Mouse (Mus musculus): ENCODE measurements around the gene Dlx2.

The Dlx2 gene

DNA sequence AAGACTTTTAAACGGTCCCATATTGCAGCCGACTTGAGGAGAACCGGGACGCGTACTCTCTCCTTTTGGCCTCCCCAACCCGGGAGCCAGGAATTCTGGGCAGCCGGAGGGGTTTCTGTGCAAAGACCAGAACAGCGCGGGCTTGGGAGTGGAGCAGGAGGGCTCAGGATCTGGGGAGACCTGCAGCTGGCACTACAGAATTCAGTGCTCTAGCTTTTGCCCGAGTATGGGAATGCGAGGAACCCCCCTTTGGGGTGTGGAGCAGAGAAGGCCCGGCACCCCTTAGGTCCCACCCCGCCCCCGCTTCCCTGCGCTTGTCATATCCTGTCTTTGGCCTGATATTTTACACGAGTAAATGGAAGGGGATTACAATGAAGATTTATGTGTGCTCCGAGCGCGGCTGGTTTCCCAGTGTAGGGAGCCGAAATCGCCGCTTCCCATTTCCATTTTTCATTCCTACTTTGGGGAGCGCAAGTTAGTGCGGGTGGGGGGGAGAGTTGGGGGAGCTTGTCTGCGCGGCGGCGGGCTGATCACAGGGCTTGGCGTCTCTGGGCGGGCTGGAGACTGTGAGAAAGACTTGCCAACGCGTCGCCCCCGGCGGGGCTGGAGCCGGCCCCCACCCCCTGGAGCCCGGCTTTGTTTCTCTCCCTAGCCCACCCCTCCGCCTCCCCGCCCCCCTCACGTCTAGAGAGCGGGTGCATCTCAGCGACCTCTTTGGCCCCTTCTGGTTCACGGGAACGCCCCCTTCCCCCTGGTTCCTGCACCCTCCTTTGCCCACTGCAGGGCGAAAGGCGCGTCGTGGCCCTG lies 5.7 kb downstream of the Dlx2 start:
- no peak for DNase-seq (ENCODE audit: low read depth, low spot score)

DNA sequence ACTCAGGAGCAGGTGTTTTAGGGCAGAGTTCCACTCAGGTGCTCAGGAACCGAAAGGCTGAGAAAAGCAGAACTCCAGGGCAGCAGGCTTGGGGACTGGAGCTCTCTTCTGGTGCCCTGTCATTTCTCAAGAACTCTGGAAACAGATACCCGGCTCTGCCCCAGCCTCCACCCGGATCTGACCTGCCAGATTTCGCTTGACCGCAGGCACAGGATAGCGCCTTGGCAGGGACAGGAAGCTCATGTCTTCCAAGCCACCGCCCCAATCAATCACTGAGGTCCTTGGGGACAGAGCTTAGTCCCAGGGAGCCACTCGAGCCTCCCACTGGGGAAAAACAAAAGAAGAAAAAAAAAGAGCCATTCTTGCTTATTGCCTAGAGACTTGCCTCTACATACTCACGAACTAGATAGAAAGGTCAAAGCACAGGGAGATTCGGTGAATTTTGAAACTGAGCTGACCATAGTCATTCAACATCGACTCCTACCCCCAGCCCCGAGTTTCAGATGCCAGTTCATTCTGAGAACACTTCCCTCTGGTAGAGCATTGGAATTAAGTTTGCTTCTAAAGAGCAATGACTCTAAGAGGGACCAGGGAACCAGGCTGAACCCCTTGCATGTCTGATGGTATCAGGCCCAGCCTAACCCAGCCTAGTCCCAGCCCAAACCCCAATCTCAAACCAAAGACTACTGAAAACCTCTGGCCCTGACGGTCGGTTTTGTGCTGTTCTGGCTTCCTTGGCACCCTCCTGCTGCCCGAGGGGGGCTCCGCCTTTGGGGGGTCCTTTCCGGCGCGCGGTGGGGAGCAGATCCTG lies 12.1 kb downstream of the Dlx2 start:
- no peak for DNase-seq (ENCODE audit: low read depth, low spot score)

- DNase-seq (ENCODE audit: low read depth, low spot score): no peak
These were observed 13.5 kb downstream of the Dlx2 start for GRCm38 (mm10) chr2:71533094-71533493.

DNA sequence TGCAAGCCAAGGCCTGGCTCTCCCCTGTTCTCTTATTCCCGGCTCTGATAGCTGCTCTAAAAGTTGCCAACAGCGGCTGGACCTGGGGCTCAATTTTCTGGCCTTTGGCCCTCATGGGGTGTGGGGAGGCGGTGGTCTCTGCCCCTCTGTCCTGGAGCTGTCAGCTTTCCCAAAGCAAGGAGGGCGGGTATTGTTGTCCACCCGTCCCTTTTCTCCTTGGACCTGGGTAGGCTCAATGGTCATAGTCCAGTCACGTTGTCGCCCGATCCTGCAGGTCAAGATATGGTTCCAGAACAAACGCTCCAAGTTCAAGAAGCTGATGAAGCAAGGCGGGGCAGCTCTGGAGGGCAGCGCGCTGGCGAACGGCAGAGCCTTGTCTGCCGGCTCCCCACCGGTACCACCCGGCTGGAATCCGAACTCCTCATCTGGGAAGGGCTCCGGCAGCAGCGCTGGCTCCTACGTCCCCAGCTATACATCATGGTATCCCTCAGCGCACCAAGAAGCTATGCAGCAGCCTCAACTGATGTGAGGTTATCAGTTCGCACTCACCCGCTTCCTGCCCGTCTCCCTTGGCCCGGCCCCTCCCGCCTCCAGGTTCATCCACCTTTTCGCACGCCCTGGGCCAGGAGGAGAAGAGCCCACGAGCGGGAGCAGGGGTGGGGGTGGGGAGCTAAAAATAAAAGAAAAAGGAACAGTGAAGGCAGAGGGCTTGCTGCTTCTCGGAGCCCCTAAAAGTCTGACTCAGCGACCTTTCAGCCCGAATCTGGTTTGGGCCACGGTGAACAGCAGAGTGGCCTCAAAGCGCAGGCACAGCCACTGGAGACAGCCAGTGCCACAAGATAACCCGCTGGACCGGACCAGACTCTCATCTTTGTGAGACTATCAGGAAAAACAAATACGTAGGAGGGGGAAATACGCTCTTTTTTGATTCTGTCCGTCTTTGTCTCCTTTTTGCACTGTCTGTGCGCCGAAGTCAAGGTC lies 14.3 kb downstream of the Dlx2 start:
- DNase-seq (ENCODE audit: low read depth, low spot score): no peak

DNA sequence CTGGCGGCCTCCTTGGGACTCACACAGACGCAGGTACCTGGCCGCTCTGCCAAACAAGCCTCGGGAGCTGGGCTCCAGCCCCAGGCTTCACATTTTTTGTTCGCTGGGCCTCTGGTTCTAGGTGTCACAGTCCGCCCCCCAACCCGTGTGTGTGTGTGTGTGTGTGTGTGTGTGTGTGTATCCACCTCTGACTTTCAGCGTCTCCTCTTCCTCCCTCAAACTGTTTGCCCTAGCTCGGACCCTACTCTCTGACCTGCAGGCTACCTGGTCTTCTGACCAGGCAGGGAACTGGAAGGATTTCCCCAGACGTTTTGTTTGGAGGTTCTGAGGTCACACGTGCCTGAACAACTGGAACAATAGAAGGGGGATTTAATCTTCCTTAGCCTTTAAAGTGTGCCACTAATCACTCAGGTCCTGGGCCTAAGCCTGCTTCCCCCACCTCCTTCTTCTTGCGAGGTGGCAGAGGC lies 15.4 kb downstream of the Dlx2 start:
- DNase-seq (ENCODE audit: low read depth, low spot score): no peak

- DNase-seq (ENCODE audit: low read depth, low spot score): peak; percentile 65
These were observed 16.0 kb downstream of the Dlx2 start for GRCm38 (mm10) chr2:71530391-71531123.

DNA sequence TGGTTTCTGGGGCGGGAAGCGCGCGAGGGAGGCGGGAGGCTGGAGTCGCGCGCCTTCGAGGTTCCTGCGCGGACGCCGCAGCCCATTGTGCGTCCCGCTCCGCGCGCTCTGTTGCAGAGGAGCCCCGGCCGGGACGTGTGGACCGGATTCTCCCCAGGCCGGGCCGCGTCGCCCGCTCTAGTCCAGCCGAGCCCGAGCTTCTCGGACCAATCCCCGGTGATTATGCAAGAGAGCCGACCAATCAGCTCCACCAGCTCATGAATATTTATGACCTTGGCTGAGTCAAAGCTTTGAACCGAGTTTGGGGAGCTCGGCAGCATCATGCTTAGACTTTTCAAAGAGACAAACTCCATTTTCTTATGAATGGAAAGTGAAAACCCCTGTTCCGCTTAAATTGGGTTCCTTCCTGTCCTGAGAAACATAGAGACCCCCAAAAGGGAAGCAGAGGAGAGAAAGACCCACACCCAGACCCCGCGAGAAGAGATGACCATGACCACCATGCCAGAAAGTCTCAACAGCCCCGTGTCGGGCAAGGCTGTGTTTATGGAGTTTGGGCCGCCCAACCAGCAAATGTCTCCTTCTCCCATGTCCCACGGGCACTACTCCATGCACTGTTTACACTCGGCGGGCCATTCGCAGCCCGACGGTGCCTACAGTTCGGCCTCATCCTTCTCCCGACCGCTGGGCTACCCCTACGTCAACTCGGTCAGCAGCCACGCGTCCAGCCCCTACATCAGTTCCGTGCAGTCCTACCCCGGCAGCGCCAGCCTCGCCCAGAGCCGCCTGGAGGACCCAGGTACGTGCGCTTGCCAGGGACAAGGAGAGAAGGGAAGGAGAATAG lies 16.8 kb downstream of the Dlx2 start:
- DNase-seq (ENCODE audit: low read depth, low spot score): peak; percentile 87

GRCm38 (mm10) chr2:71528714-71529510 lies 17.6 kb downstream of the Dlx2 start:
- DNase-seq (ENCODE audit: low read depth, low spot score): no peak

DNA sequence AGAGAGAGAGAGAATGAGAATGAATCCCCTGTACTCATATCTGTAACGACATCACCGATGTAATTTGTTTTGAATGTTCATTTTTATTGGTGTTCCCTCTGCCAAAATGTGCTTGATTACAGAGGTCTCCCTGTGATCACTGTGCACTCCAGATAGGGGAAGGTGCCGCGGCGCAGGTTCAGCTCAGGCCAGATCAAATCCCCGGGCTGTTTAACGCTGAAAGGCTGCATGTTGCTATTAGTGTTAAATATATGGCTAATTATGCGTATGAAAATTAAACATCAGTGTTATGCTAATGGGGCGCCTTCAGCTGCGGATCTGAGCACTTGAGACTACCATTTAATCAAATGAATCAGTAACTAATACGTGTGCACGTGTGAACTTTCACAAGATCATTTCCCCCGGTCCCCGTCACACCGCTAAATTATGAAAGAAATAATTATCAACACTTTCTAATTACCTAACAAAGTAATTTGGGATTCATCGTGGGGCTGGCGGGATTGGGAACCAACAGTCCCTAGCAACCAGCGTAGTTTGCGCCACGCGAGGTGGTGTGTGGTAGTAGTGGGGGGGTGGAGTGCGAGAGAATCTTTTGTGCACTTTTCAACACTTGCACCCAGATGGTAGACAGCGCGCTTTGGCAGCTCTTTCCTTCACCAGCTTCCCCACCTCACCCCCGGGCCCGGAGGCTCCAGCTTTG lies 18.4 kb downstream of the Dlx2 start, which contains the start of gene Dlx1:
Gene Dlx1 (plus strand): TSS at position 100 of the 700 bp plus-strand sequence.
- DNase-seq (ENCODE audit: low read depth, low spot score): no peak

DNA sequence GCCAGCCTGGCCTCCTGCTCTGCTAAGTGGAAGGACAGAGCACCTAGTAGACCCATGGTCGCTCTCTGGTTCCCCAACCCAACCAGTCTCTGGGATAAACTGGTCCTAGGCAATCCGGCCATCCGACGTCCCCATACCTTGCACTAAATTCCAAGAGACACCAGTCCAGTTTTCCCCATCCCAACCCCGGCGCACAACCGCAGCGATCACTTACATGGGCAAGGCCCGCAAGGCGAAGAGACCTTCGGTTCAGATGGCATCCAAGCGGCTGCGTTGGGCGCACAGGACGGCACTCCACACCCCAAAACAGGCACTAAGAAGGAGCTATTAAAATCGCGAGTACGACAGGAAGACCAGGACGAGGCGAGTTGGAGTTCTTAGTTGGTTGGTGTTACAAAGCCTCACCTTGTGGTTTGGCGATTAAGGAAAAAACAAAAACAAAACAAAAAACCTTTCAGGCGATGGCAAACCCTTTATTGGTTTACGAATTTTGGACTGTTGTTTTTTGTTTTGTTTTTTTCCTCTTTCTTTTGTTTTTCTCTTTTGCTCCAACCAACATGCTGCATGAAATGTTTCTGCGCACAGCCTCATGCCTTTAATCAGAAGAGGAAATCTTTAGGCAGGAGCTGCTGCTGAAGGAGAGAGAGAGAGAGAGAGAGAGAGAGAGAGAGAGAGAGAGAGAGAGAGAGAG lies 19.1 kb downstream of the Dlx2 start:
- no peak for DNase-seq (ENCODE audit: low read depth, low spot score)

- DNase-seq (ENCODE audit: low read depth, low spot score): no peak
These were observed 19.8 kb downstream of the Dlx2 start for GRCm38 (mm10) chr2:71526595-71527322.

DNA sequence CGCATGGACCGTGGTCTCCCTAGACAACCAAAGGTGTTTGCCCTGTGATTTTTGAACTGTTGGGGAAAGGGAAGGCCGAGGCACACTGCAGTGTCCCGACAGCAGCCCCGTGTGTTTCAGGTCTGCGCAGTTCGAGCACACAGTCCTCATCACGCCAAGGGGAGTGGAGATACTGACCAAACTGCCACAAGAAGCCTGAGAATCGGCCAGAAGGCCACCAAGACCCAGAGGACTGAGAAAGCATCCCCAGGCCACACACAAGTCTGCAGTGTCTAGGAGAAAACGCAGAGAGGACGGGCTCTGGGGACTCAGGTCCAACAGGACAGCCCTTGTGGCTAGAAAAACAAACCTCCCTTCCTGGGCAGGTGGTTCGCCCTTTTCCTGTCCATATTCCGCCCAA lies 21.8 kb downstream of the Dlx2 start:
- no peak for DNase-seq (ENCODE audit: low read depth, low spot score)

DNA sequence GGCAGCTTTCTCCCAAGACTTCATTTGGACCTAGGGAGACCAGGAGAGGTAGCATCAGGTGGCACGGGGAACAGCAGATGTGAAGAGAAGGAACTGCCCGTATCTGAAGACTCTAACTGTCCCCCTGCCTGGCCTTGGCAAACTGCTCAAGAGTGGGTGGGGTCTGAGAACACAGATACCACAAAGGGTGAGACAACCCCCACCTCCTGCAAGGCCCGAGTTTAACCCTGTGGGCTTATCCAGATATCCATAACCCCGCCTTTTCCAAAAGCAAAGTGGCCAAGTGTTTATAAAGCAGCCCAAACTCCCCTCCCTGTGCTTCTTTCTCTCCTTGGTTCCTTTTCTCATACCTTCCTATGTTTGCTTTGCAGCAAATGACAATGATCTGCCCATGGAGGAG lies 23.1 kb downstream of the Dlx2 start:
- no peak for DNase-seq (ENCODE audit: low read depth, low spot score)

DNA sequence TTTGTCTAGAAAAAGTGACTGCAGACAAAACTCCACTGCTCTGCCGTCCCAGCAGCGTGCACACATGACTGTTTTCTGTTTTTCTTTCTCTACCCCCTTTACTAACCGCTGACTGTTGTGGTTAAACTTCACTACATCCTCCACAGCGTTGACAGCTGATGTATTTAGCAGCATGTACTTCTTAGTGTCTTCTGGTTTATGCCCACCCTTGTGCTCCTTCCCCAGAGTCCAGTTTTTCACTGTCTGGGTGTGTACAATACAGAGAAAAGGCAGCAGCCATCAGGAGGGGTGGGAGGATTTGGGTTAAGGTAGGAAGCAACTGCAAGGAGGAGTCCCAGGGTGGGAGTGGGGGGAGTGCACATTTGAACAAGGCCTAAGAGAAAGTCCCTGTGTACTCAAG lies 23.7 kb downstream of the Dlx2 start:
- no peak for DNase-seq (ENCODE audit: low read depth, low spot score)

GRCm38 (mm10) chr2:71517466-71518099 lies 29.0 kb downstream of the Dlx2 start:
- DNase-seq (ENCODE audit: low read depth, low spot score): no peak

DNA sequence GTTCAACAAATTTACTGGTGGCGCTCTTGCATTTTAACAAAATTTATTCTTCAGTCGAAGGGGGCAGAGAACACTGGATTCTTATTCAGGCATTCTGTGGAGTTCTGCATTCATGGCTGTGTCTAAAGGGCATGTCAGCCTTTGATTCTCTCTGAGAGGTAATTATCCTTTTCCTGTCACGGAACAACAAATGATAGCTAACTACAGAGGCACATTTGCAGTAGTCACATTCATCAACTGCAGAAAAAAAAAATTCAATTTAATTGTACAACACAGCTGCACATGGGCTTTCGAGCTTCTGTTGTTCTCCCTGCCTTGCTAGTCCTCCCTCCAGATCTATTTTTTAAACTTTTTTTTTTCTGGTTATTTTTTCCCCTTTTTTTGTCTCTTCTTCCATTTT lies 29.6 kb downstream of the Dlx2 start:
- DNase-seq (ENCODE audit: low read depth, low spot score): peak; percentile 57

DNA sequence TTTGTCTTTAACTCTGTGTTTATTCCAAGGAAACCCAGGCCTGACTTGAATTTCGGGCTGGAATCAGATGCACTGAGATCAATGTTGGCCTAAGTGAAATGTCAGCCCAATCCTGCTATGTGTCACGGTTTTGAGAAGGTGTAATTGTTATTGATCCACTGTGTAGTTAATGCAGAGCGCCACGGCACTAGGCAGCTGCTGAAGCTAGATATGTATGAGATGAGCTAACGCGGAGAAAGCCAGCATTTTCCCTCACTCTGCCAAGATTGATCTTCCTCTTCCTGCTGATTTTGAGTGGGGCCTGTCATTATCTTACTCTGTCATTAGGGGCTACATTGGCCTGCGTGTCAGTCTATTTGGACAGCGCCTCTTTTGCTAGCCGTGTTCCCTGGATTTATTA lies 34.2 kb downstream of the Dlx2 start:
- no peak for DNase-seq (ENCODE audit: low read depth, low spot score)

All from brain, adult 2 months (tissue).